Mouse (Mus musculus) bone marrow macrophage, adult 2 months (primary cell): ENCODE measurements at regions not wholly inside any gene's neighbourhood (a gene's known extent, or its start where the extent isn't known, plus 50 kb on each side); places are given as distances from the start of the nearest gene placed in this dataset.

Experiments
- CTCF ChIP-seq: IDR thresholded peaks from 2 replicates; pipeline ENCODE4 v1.5.1; 2012; ENCODE audit warnings: low read depth, mild to moderate bottlenecking, low read length, moderate library complexity
- POLR2A ChIP-seq: IDR thresholded peaks from 2 replicates; pipeline ENCODE4 v1.6.1; 2012; ENCODE audit warnings: mild to moderate bottlenecking, low read depth, low read length, borderline replicate concordance

- no peak for TF ChIP-seq POLR2A
- no peak for TF ChIP-seq CTCF
Measured at GRCm38 (mm10) chr7:36066725-36067124, 263.9 kb upstream of the Zfp507 start.
